Mouse (Mus musculus): ENCODE results near the gene Atf7ip2. TPM values are rescaled to one million over a fixed set of nuclear protein-coding genes. Genes with fewer than 3 reads are reported as not detected.
"Not testable (repeated sequence)": the region's sequence is repeated elsewhere in the genome, so short reads cannot be mapped to it uniquely, and the experiment has no call there.

Atf7ip2 gene
- polyA plus RNA-seq, 1 experiment from 2014 or later: 1.2 TPM

- H3K9me3 ChIP-seq (ENCODE audit: control insufficient read depth, low read length): no peaks in the 10 kb centered on the region
- H3K4me1 ChIP-seq (ENCODE audit: control insufficient read depth, insufficient read depth, low read length): no peaks in the 10 kb centered on the region
- no peaks in the 10 kb centered on the region for H3K27me3 ChIP-seq (ENCODE audit: control insufficient read depth, insufficient read depth, low read length)
- no peak overlapping the region for H3K4me2 ChIP-seq
- no peaks in the 10 kb centered on the region for H3K36me3 ChIP-seq (ENCODE audit: control insufficient read depth, insufficient read depth, low read length)
- DNase-seq (ENCODE audit: low spot score, missing footprints) (no peak), ATAC-seq (ENCODE audit: low FRiP score) (no peak)
- H3K9ac ChIP-seq (ENCODE audit: low read length): no peak overlapping the region
- H3K27ac ChIP-seq (ENCODE audit: low read depth, low read length): no peak overlapping the region
- H3K4me3 ChIP-seq (ENCODE audit: low read depth, low read length): no peak overlapping the region
- 80% methylated on average over 1 of the region's 1 CpGs for WGBS
These were observed 16.3 kb downstream of the Atf7ip2 start for GRCm38 (mm10) chr16:10208777-10209176.

GRCm38 (mm10) chr16:10216366-10216765 is 23.9 kb downstream of the Atf7ip2 start:
- ATAC-seq (ENCODE audit: low FRiP score); H3K4me3 ChIP-seq (ENCODE audit: low read depth, low read length); DNase-seq (ENCODE audit: low spot score, missing footprints); H3K4me1 ChIP-seq (ENCODE audit: control insufficient read depth, insufficient read depth, low read length); H3K9me3 ChIP-seq (ENCODE audit: control insufficient read depth, low read length); H3K27me3 ChIP-seq (ENCODE audit: control insufficient read depth, insufficient read depth, low read length); H3K36me3 ChIP-seq (ENCODE audit: control insufficient read depth, insufficient read depth, low read length); H3K27ac ChIP-seq (ENCODE audit: low read depth, low read length); H3K4me2 ChIP-seq; H3K9ac ChIP-seq (ENCODE audit: low read length): not testable (repeated sequence)
- 94% methylated on average over 1 of the region's 1 CpGs for WGBS

GRCm38 (mm10) chr16:10217020-10217419 is 24.5 kb downstream of the Atf7ip2 start:
- ATAC-seq (ENCODE audit: low FRiP score); H3K4me1 ChIP-seq (ENCODE audit: control insufficient read depth, insufficient read depth, low read length); H3K36me3 ChIP-seq (ENCODE audit: control insufficient read depth, insufficient read depth, low read length); H3K9ac ChIP-seq (ENCODE audit: low read length); H3K27ac ChIP-seq (ENCODE audit: low read depth, low read length); H3K4me3 ChIP-seq (ENCODE audit: low read depth, low read length); DNase-seq (ENCODE audit: low spot score, missing footprints); H3K9me3 ChIP-seq (ENCODE audit: control insufficient read depth, low read length); H3K4me2 ChIP-seq; H3K27me3 ChIP-seq (ENCODE audit: control insufficient read depth, insufficient read depth, low read length): not testable (repeated sequence)
- WGBS: 91% methylated on average over 2 of the region's 2 CpGs

- H3K4me2 ChIP-seq: no peak overlapping the region
- H3K27me3 ChIP-seq (ENCODE audit: control insufficient read depth, insufficient read depth, low read length): no peaks in the 10 kb centered on the region
- H3K4me1 ChIP-seq (ENCODE audit: control insufficient read depth, insufficient read depth, low read length): no peaks in the 10 kb centered on the region
- H3K9ac ChIP-seq (ENCODE audit: low read length): no peak overlapping the region
- no peaks in the 10 kb centered on the region for H3K9me3 ChIP-seq (ENCODE audit: control insufficient read depth, low read length)
- no peak for DNase-seq (ENCODE audit: low spot score, missing footprints)
- H3K27ac ChIP-seq (ENCODE audit: low read depth, low read length): no peak overlapping the region
- H3K36me3 ChIP-seq (ENCODE audit: control insufficient read depth, insufficient read depth, low read length): no peaks in the 10 kb centered on the region
- WGBS: 20% methylated on average over 2 of the region's 2 CpGs
- H3K4me3 ChIP-seq (ENCODE audit: low read depth, low read length): no peak overlapping the region
- ATAC-seq (ENCODE audit: low FRiP score): no peak
These were observed 34.8 kb downstream of the Atf7ip2 start for GRCm38 (mm10) chr16:10227361-10227760.

GRCm38 (mm10) chr16:10236601-10237000 is 44.1 kb downstream of the Atf7ip2 start:
- H3K27me3 ChIP-seq (ENCODE audit: control insufficient read depth, insufficient read depth, low read length): no peaks in the 10 kb centered on the region
- DNase-seq (ENCODE audit: low spot score, missing footprints): no peak
- no peaks in the 10 kb centered on the region for H3K9me3 ChIP-seq (ENCODE audit: control insufficient read depth, low read length)
- no peaks in the 10 kb centered on the region for H3K4me1 ChIP-seq (ENCODE audit: control insufficient read depth, insufficient read depth, low read length)
- no peak overlapping the region for H3K27ac ChIP-seq (ENCODE audit: low read depth, low read length)
- no peak overlapping the region for H3K9ac ChIP-seq (ENCODE audit: low read length)
- ATAC-seq (ENCODE audit: low FRiP score): no peak
- no peak overlapping the region for H3K4me3 ChIP-seq (ENCODE audit: low read depth, low read length)
- no peak overlapping the region for H3K4me2 ChIP-seq
- H3K36me3 ChIP-seq (ENCODE audit: control insufficient read depth, insufficient read depth, low read length): no peaks in the 10 kb centered on the region

- H3K4me1 ChIP-seq (ENCODE audit: control insufficient read depth, insufficient read depth, low read length): no peaks in the 10 kb centered on the region
- no peaks in the 10 kb centered on the region for H3K27me3 ChIP-seq (ENCODE audit: control insufficient read depth, insufficient read depth, low read length)
- DNase-seq (ENCODE audit: low spot score, missing footprints) (no peak), ATAC-seq (ENCODE audit: low FRiP score) (no peak)
- 18% methylated on average over 1 of the region's 1 CpGs for WGBS
- H3K9me3 ChIP-seq (ENCODE audit: control insufficient read depth, low read length): no peaks in the 10 kb centered on the region
- H3K36me3 ChIP-seq (ENCODE audit: control insufficient read depth, insufficient read depth, low read length): no peaks in the 10 kb centered on the region
- H3K4me3 ChIP-seq (ENCODE audit: low read depth, low read length): no peak overlapping the region
- H3K9ac ChIP-seq (ENCODE audit: low read length): no peak overlapping the region
- H3K4me2 ChIP-seq: no peak overlapping the region
- no peak overlapping the region for H3K27ac ChIP-seq (ENCODE audit: low read depth, low read length)
These were observed 61.5 kb downstream of the Atf7ip2 start for GRCm38 (mm10) chr16:10253993-10254392.

GRCm38 (mm10) chr16:10272256-10272655 is 79.7 kb downstream of the Atf7ip2 start:
- Histone ChIP-seq H3K9me3 (ENCODE audit: control insufficient read depth, low read length) (no peaks in the 10 kb centered on the region; the same call in 1 of the 2 replicates), H3K9ac (ENCODE audit: low read length) (no peak overlapping the region), H3K4me1 (ENCODE audit: control insufficient read depth, insufficient read depth, low read length) (no peaks in the 10 kb centered on the region), H3K27me3 (ENCODE audit: control insufficient read depth, insufficient read depth, low read length) (no peaks in the 10 kb centered on the region), H3K36me3 (ENCODE audit: control insufficient read depth, insufficient read depth, low read length) (no peaks in the 10 kb centered on the region), H3K4me2 (no peak overlapping the region), H3K4me3 (ENCODE audit: low read depth, low read length) (no peak overlapping the region), H3K27ac (ENCODE audit: low read depth, low read length) (no peak overlapping the region)
- WGBS: 28% methylated on average over 3 of the region's 3 CpGs
- no peak for DNase-seq (ENCODE audit: low spot score, missing footprints)
- no peak for ATAC-seq (ENCODE audit: low FRiP score)

GRCm38 (mm10) chr16:10274465-10274864 is 82.0 kb downstream of the Atf7ip2 start:
- no peak for ATAC-seq (ENCODE audit: low FRiP score)
- Histone ChIP-seq H3K9ac (ENCODE audit: low read length) (no peak overlapping the region), H3K4me1 (ENCODE audit: control insufficient read depth, insufficient read depth, low read length) (no peaks in the 10 kb centered on the region), H3K27ac (ENCODE audit: low read depth, low read length) (no peak overlapping the region), H3K4me3 (ENCODE audit: low read depth, low read length) (no peak overlapping the region), H3K9me3 (ENCODE audit: control insufficient read depth, low read length) (no peaks in the 10 kb centered on the region; the same call in 1 of the 2 replicates), H3K4me2 (no peak overlapping the region), H3K36me3 (ENCODE audit: control insufficient read depth, insufficient read depth, low read length) (no peaks in the 10 kb centered on the region), H3K27me3 (ENCODE audit: control insufficient read depth, insufficient read depth, low read length) (no peaks in the 10 kb centered on the region)
- 67% methylated on average over 4 of the region's 4 CpGs for WGBS
- no peak for DNase-seq (ENCODE audit: low spot score, missing footprints)

- H3K27ac ChIP-seq (ENCODE audit: low read depth, low read length); H3K36me3 ChIP-seq (ENCODE audit: control insufficient read depth, insufficient read depth, low read length); H3K9ac ChIP-seq (ENCODE audit: low read length); ATAC-seq (ENCODE audit: low FRiP score); H3K4me2 ChIP-seq; H3K4me1 ChIP-seq (ENCODE audit: control insufficient read depth, insufficient read depth, low read length); H3K9me3 ChIP-seq (ENCODE audit: control insufficient read depth, low read length); H3K4me3 ChIP-seq (ENCODE audit: low read depth, low read length); DNase-seq (ENCODE audit: low spot score, missing footprints); H3K27me3 ChIP-seq (ENCODE audit: control insufficient read depth, insufficient read depth, low read length): not testable (repeated sequence)
- WGBS: 84% methylated on average over 5 of the region's 5 CpGs
These were observed 84.3 kb downstream of the Atf7ip2 start for GRCm38 (mm10) chr16:10276778-10277177.
